Mouse (Mus musculus) mesoderm, embryonic 11.5 days (tissue): ENCODE results near the gene Uhrf1.

Experiments
- DNase-seq: peaks from one replicate; pipeline ENCODE4 v3.0.0-alpha.2; 2012; ENCODE audit warnings: low read depth, low spot score

Uhrf1 gene

DNA sequence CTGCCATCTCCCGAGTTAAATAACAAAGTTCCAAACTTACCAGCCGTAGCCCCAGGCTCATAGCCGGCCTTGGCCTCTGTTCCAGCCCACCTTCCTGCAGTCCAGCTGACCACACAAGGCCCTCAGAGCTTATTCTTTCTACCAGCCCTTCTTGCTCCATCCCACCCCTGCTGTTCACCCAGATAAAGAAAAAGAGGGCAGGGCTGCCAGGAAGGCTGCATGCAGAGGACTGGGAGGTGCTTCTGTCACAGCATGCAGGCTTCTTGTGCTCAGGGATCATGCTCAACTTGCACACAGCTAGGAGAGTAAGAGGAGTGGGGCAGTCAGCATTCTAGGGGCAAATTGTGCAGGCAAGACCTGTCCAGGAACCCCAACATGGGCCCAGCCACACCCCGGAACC lies 45.0 kb downstream of the Uhrf1 start:
- DNase-seq, result no peak

DNA sequence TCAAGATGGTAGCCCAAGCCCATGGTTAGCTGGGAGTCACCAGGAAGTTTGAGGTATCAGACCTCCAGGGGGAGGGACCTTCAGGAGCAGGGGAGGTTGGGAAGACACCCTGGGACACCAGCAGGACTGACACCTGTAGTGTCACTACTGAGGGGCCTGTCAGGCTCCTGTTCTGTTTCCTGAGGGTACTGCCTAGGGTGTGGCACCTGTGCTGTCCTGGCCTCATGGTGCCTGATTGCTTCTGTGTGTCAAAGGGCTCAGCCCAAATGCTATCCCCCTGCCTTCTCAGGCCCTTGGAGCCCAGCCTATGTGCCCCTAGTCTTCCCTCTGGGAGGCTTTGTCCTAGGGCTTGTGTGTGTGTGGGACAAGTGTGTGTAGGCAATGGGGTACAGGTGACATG lies 45.5 kb downstream of the Uhrf1 start:
- DNase-seq, result no peak

DNA sequence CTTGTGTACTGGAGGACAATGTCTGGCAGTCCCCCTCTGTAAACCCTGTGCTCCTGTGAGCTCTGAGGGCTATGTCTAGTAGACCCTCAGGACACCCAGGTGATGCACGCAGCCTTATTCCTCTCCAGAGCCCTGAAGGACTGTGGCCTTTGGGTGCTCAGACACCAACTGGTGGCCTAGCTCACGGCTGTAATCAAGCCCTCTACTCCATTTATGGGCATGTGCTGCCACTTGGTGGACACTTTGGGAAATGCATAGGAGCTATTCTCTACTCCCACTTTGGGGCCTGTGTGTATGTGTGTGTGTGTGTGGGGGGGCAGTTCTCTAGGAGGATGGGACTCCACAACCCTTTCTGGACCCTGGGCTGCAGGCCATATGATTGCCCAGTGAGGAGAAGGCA lies 47.6 kb downstream of the Uhrf1 start:
- DNase-seq, result peak; percentile 72

DNA sequence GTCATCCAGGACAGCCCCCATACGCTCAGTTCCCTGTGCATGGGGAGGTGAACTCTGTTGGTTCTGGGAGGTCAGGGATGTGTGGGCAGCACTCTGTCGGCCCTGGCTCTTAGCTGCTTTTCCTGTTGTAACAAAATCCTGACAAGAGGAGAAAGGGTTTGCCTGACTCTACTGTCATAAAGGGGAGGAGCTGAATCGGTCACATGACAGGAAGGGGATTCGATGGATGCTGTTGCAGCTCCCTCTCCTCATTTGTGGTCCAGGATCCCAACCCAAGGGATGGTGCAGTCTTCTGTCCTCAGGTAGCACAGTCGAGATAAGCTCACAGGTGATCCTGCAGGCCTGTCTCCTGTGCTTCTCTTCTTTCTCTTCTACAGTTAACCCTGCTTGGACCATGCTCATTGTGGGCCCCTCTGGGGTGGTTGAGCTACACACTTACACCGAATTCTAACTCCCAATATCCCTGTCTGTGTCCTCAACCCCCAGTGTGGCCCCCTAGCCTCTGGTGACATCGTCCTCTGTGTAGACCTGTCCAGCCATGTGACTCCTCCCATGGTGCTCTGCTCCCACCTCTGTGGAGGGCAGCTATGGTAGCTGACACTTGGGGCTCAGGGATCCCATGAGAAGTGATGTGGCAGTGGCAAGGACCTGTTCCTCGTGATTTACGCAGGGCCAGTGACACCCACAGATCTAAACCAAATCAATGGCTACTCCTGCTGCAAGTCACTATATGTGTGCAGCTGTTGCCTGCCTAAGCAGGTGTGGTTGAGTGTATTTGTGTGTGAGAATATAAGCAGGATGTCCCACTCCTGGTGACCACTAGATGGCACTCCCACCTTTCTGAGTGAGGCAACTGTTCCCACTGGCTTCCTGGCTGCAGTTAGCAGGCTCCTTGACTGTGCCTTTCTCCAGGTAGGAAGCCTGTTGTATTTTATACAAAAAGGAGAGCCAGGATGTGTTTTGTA lies 54.1 kb downstream of the Uhrf1 start:
- peak; percentile 87 for DNase-seq

DNA sequence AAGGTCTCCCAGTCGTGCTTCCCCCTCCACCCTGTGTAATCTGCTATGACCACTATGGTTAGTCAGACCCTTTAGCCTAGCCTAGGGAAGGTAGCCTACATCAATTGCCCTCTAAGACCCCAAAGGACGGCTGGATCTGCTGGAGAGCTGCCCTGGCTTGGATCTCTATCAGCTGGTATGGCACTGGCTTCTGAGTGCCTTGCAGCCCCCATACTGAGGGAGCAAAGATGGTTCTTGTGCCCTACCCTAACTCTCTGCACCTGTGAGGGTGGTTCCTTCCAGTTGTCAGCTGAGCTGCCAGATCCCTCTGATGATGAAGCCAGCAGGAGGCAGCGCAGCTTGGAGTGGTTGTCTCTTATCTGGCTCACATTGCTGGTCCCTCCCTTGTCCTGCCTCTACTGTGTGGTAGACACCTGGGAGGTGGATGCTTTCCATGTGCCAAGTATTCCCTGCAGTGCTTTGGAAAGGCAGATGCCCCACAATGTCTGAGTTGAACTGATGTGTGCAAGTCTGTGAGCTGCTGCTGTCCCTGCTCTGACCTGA lies 56.1 kb downstream of the Uhrf1 start:
- no peak for DNase-seq

DNA sequence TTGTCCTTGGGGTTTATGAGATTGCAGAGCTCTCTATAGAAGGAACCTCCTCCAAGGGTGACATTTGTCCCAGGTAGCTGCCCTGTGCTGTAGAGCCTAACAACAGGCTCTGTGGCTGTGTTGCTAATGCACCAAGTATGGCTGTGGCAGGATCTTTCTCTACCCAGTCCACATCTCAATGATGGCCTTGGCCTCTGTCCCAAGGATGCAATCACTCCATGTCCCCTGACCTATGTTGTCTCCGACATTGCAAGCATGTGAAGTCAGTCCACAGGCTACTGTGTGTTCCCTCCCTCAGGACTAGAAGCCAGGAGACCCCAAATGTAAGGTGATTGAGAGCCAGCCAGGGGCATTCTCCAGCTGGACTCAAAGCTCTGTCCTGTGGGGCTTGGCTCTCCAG lies 56.7 kb downstream of the Uhrf1 start:
- no peak for DNase-seq

DNA sequence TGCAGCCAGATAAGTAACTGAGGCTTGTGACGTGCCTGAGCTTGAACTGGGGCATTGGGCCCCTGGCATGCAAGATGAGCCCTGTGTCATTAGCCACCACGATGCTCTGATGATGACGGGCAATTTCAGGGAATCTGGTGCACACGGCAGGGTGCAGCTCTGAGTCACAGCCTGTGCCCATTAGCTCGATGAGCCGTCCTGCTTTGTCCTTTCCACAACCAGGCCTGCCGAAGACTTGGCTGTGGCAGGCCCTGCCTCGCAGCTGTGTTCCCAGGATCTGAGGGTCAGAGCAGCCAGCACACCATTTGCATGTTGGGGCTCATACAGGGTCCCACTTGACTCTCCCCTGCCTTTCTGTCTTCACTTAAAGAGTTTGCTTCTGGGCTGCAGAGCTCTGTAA lies 57.3 kb downstream of the Uhrf1 start:
- DNase-seq, result no peak

DNA sequence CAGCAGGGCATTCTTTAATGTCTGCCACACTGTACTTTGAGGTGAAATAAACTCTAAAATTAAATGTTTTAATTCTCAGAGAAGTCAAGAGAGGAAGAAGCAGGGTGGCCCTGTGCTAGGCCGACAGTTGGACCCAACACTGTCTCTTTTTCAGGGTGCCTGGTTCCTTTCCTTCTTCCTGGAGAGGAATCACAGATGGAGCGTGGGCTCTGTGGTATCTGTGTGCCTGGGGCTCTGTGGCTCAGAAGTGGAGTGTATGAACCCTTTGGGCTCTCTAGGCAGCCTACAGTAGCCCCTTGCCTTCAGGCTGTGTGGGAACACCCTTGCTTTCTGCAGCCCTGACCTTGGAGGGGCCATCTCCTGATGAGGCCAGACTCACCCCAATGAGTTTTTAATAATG lies 58.4 kb downstream of the Uhrf1 start:
- DNase-seq, result no peak

DNA sequence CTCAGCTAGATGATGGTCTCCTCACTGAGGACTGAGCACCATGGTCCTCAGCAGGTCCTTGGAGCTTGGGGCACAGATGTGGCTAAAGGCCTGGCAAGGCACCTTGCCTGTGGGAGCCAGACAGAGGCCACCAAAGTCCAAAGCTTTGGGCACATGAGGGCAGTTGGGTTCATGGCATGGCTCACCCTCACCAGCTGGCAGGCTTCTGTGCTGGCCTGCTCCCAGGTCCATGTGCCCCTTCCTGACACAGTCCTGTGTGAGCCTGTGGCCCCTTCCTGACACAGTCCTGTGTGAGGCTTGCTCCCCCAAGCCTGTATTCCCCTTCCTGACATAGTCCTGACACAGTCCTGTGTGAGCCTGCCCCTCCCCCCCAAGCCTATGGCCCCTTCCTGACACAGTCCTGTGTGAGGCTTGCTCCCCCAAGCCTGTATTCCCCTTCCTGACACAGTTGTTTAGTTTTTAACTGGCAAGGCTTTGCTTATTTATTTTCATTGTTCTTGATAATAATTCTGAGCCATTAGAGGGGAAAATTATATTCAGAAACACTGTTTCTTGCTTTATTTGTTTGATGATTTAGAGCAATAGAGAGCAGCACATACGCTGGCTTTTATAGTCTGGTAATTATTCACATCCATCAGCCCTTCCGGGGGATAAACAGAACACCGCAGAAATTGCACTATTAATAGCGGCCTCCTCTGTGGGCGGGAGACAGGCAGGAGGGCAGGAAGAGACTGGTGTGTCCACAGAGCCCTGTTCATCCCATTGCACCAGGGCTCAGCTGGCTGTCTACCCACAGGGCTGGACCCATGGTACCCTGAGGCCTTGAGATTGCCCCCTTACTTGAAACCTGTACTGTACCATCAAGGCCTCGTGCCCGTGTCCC lies 62.9 kb downstream of the Uhrf1 start:
- DNase-seq, result no peak

DNA sequence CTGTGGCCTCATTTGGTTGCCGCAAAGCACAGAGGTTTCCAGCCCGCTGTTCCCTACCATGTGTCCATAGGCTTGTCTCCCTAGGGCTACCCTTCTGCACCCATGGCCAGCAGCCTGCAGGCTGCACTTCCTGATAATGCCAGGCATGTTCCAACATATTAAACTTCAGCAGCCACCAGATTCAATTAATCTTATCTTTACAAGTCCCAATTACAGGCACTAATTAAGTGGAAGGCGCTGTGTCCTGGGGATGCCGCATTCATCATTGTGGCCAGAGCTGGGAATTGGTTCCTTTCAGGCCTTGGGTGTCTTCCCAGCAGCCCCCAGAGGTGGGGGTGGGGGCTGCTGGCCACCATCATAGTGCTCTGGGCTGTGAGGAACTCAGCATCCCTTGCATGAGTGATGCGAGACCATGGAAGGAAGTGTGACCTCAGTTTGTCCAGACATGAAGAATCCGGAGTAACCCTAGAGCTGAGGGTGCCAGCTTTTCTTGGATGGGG lies 65.2 kb downstream of the Uhrf1 start:
- no peak for DNase-seq

DNA sequence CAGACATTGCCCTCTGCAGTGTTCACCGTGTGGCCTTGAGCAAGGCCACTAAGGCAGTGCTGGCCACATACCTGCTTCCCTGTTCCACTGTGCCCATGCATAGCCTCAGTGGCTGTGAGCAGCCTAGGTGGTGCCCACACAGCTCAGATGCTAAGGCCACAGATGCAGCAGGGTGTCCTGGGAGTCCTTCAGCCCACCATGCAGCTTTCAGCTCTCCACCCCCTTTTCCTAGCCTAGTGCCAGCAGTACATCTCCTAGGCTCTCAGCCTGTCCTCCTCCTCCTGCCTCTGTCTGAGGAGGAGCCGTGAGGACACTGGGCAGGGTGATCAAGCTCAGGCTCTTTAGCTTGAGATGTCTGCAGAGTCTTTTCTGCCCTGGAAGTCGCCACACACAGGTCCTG lies 67.0 kb downstream of the Uhrf1 start:
- DNase-seq, result no peak

DNA sequence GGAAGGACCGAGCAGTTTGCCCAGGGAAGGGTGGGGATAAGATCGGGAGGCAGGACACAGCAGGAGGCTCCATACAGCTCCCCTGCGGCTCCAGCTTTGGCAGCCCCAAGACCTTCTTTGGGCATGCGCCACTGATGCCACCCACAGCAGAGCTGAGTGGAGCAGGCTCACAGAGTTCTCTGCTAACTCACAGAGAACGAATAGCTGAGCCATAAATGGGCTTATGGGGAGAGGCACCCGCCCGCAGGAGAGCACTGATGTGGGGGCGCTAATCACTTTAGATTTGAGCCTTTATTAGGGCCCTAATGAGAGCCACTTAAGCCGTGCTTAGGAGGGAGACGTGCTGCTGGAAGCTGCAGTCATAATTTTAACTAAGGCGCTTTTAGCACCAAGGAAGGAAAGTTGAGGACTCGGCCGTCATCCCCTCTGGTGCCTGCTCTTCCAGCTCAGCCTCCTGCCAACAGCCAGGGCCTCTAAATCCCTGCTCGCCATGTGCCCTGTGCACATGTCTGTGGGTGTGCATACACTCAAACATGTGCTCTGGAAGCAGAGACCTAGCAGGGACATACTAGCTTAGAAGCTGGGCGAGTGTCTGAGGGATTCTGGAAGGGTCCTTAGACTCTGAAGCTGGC lies 68.0 kb downstream of the Uhrf1 start:
- DNase-seq, result no peak

DNA sequence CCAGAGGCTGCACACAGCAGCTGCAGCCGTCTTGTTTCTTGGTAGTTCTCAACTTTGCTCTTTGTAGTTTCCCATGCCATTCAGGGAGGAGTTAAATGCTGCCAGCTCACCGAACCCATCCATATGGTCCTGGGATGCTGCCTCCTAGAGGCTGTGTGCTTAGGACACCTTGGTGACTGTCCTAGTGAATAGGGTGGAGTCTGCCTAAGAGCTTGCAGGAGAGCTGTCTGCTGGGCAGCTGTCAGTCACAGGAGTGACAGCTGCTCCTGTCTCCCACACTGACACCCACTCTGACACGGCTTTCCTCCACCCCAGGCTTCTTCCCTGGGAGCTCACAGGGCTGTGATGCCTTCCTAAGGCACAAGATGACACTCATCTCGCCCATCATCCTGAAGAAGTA lies 69.0 kb downstream of the Uhrf1 start:
- DNase-seq, result no peak
